Mouse (Mus musculus): Measurements from ENCODE around the gene Rasa2. TPM values are rescaled to one million over a fixed set of nuclear protein-coding genes. Genes with fewer than 3 reads are reported as not detected.
A peak's percentile ranks its signal among the peaks of the same experiment; 100 is the strongest.
"Not testable (repeated sequence)": the region's sequence is repeated elsewhere in the genome, so short reads cannot be mapped to it uniquely, and the experiment has no call there.

Rasa2 gene
- polyA plus RNA-seq, 1 experiment = 3.0 TPM

DNA sequence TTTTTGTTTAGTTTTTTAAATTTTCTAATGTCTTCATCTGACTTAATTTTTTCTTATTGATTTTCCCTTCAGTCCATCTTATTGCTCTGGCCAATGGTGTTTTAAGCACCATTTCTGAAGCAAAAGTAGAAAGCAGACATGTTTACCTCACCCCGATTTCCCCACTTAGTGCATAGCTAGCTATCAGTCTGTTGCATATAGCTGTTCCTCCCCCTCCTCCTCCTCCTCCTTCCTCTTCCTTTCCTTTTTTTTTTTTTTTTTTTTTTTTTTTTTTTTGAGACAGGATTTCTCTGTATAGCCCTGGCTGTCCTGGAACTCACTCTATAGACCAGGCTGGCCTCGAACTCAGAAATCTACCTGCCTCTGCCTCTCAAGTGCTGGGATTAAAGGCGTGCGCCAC lies 95.3 kb downstream of the Rasa2 start:
- WGBS = 90% methylated on average over 4 of the region's 4 CpGs
- not testable (repeated sequence) for DNase-seq (ENCODE audit: low read depth, low spot score)

DNA sequence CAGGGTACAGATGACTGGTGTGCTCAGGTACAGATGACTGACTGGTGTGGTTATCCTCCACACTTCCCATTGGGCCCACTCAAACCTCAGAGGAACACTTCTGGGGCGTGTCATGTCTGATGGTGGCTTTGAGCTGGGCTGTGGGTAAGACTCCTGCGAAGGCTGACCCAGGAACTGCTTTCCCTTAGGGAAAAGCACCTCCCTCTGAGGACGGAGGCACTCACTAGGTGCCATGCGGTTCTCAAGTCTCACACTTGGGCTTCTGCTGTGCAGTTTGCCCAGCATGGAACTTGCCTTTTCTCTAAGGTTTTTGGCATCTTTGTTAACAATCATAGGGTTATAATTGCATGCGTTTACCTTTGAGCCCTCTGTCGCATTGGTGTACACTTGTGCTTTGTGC lies 96.0 kb downstream of the Rasa2 start:
- DNase-seq (ENCODE audit: low read depth, low spot score) = no peak
- 75% methylated on average over 6 of the region's 6 CpGs for WGBS

DNA sequence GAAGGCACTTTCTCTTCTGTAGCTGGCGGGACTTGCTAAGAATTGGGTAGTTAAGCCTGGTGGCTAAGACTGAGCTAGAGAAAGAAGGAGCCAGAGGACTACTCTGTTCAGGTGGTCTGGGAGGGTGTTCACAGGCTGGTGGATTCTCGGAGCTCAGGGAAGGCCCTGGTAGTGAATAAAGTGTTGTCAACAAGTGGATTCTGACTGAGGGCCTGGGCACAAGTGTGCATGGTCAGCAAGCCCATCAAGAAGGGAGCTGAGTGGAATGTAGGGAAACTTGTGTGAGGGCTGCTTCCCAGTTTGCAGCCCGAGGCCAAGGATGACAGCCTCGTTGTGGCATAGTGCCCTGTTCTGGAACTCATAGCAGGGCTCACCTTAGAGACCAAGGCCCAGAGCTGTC lies 97.2 kb downstream of the Rasa2 start:
- 96% methylated on average over 4 of the region's 4 CpGs for WGBS
- no peak for DNase-seq (ENCODE audit: low read depth, low spot score)

DNA sequence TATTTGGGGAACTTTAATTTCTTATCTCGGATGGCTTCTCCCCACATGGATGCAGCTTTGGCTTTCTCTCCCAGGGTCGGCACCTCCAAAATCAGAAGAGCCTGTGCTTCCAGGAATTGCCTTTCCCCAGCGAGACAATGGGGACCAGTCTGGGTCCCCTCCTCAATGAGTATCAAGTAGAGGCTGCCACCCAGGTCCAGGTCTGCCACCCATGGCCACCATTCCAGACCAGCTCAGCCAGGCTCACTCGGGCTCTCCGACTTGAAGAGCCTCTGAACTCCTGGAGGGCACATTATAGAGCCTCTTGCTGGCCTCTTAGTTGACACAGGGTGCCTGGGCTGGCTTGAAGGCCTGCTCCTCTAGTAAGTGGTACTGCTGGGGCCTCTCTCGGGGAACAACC lies 97.9 kb downstream of the Rasa2 start:
- DNase-seq (ENCODE audit: low read depth, low spot score) = no peak
- 72% methylated on average over 6 of the region's 6 CpGs for WGBS

DNA sequence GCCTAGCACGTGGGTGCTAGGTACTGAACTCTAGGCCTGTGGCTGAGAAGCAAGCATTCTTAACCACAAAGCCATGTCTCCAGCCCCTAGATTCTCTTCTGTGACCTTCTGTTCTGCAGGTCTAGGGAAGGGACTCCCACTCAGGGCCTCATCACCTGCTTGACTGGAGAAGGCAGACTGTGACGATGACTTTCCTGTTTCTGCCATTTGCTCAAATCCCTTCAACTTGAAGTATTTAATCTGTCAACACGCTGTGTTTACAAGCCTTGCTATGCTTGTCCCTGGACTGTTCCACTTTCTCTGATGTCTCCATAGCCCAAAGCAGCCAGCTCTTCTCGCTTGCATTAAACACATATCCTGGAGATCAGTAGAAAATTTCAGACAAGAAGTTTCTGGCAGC lies 98.9 kb downstream of the Rasa2 start:
- DNase-seq (ENCODE audit: low read depth, low spot score) = no peak
- 62% methylated on average over 4 of the region's 4 CpGs for WGBS

DNA sequence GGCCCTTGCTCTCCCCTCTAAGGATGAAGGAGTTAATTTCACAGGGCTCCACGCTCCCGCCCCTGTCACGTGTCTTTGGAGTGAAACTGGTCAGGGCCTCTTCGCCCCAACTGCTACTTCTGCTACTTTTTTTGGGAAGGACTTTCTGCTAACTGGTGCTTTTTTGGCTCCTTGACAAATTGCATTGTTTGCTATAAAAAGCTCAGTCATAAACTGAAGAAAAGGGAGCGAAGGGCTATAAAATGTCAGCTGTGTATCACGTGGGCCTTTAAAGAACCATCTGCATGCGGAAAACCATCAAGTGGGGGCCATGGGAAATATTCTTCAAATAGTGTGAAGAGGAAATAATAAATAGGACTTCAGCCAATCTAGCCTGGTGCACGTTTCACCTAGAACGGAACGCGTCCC lies 100.7 kb downstream of the Rasa2 start:
- peak; percentile 70 for DNase-seq (ENCODE audit: low read depth, low spot score)

DNA sequence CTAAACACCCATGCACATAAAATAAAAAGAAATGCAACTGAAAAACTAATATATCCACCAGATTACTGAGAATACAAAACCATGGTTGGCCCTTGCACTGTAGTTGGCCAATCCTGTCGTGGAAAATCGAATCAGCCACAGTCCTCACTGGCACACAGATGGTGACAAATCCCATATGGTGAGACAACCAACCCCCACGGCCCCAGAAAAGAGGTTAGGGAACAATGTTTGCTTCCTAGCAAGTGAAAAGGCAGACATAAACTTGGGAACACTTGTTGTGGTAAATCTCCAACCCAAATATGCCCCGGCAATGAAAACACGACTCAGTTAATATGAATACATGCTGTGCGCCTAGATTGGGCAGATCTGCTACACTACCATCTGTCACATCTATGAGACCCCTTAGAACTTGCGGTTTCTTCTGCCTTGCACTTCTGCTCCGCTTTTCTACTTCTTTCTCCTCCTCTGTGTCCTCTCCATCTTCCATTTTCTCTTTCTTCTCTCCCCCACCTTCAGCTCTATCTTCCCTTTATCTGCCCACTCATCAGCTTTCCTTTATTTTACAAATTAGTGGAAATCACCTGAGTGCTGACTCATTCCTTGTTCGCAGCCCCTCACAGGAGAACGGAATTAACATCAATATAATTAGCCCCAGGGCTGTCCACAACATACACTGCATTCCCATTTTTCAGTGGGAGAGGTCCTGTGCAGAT lies 101.3 kb downstream of the Rasa2 start:
- no peak for DNase-seq (ENCODE audit: low read depth, low spot score)
- 59% methylated on average over 10 of the region's 10 CpGs for WGBS

More for the DNA sequence above, 100.7 kb downstream of the Rasa2 start:
- WGBS = 4% methylated on average over 11 of the region's 11 CpGs

DNA sequence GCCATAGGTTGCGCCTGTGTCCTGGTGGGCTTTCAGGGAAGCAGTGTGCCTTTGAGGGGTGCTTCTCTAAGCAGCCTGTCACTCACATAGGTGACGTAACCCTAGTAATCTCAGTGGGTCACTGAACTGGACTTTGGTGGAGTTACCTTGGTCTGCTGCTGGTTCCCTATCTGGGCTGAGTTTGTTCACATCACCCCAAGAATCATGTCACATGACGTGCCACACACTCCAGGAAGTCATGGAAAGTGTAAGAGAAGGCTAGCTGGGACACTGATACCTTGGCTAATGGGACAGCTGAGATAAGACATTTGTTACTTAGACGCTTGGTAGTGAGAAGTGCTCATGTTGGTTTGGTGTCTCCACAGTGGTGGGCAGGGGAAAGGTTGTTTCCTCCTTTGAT lies 105.4 kb downstream of the Rasa2 start:
- no peak for DNase-seq (ENCODE audit: low read depth, low spot score)
- 91% methylated on average over 4 of the region's 4 CpGs for WGBS

DNA sequence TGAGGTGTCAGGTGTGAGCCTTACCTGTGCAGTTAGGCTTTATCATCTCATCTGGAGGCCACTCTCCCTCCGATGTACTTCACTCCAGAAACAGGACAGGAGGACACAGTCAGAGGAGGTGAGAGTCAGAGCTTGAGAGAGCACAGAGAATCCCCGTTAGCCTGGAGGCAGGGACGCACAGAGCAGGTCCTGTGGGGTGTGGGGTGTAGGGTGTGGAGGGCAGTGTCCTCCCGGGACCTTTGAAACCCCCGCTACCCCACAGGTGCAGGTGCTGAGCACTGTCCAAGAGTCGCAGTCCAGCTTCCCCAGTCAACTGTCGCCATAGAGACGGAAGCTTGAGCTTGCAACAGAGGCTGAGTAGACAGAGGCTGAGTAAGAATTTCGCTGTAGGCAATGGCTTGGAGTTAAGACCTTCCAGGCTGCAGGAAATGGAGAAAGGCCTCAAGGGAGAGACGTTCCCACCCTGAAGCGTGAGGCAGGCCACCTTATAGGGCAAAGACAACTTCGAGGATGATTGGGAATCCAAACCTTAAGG lies 106.4 kb downstream of the Rasa2 start, which contains the start of gene Gm28729:
Gene Gm28729, minus strand, starts transcription at position 293 of the 535 bp plus-strand sequence.
- 33% methylated on average over 12 of the region's 12 CpGs for WGBS
- DNase-seq (ENCODE audit: low read depth, low spot score) = no peak

DNA sequence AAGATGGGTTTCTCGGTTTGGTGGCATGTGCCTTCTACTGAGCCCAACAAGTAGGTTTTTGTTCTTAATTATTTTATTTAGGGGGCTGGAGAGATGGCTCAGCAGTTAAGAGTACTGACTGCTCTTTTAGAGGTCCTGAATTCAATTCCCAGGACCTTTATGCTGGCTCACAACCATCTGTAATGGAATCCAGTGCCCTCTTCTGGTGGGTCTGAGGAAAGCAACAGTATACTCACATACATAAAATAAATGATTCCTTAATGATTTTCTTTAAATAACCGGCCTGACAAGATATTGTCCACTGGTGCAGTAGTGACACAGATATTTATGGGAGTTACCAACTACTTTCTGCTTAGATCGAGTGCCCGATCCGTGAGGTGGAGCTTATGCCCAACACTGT lies 108.3 kb downstream of the Rasa2 start:
- 89% methylated on average over 5 of the region's 5 CpGs for WGBS
- no peak for DNase-seq (ENCODE audit: low read depth, low spot score)

DNA sequence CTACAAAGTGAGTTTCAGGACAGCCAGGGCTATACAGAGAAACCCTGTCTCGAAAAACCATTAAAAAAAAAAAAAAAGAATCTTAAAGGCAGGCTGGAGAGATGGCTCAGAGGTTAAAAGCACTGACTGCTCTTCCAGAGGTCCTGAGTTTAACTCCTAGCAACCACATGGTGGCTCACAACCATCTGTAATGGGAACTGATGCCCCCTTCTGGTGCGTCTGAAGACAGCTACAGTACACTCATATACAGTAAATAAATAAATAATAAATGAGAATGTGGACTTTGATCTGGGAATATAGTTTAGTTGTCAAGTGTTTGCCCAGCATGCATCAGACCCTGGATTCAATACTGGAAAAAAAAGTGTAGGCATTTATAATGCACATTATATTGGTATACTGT lies 109.8 kb downstream of the Rasa2 start:
- DNase-seq (ENCODE audit: low read depth, low spot score) = not testable (repeated sequence)
- 67% methylated on average over 2 of the region's 2 CpGs for WGBS

DNA sequence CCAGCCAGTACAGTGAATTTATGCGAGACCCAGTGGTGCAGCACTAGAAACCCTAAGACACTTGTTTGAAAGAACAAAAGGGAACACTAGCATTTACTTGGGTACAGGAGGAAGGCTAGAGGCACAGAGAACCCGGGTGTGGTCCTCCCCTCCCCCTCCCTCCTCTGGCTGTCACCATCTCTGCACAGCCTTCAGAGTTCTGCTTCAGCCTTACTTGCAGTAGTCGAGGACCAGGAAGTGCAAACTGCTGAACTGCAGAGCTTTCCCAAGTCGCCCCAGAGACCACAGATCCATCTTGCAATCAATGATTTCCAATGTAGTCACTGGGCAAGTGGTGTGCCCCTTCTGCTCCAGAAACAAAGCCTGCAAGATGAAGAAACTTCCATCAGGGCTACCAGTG lies 114.0 kb downstream of the Rasa2 start:
- DNase-seq (ENCODE audit: low read depth, low spot score) = no peak
- WGBS = 26% methylated on average over 4 of the region's 4 CpGs

DNA sequence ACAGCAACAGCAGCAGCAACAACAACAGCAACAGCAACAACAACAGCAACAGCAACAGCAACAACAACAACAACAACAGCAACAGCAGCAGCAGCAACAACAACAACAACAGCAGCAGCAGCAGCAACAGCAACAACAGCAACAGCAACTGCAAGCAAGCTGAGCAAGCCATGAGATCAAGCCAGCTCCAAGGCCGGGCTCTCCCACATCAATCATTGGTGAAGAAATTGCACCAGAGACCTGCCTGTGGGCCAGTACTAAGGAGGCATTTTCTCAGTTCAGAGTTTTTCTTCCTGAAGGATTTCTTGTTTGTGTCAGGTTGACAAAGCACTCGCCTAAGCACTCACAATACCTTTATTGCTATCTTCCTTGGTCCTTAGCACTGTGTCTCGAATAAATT lies 114.6 kb downstream of the Rasa2 start:
- WGBS = 58% methylated on average over 3 of the region's 3 CpGs

DNA sequence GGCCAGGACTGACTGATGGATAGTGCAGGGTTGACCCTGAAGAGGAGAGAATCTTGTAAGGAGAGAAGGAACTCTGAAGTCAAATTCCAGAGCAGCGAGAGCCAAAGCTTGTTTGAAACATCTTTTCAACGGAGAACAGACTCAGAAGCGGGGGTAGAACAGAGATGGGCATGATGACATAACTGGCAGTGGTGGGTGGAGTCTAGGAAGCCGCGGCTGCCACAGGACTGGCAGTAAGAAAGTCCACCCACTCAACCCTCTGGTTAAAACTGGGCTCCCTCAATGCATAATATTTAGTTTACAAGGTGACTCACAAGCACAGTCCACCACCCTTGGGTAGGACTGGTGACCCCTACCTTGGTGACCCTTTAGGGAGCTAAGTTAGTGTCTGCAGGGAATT lies 115.7 kb downstream of the Rasa2 start:
- WGBS = 68% methylated on average over 5 of the region's 5 CpGs
- DNase-seq (ENCODE audit: low read depth, low spot score) = no peak

More for the DNA sequence above, 114.6 kb downstream of the Rasa2 start:
- DNase-seq (ENCODE audit: low read depth, low spot score) = no peak

DNA sequence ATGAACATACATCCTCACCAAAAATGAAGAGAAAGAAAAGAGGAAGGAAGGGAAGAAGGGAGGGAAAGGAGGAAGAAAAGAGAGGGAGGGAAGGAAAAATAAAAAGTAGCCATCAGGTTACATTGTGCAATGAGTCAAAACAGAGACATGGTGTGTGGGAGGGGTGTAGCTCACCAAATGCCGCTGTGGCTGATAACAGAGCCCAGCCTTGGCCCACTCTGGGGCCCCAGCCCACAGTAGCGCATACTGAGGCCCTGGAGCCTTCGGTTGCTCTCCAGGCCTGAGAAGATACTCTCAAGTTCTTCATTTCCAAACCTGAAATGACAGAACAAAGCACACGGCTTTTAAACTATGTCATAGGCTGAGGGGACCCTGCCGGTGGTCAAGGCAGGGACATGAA lies 117.1 kb downstream of the Rasa2 start:
- no peak for DNase-seq (ENCODE audit: low read depth, low spot score)
- 83% methylated on average over 5 of the region's 5 CpGs for WGBS

DNA sequence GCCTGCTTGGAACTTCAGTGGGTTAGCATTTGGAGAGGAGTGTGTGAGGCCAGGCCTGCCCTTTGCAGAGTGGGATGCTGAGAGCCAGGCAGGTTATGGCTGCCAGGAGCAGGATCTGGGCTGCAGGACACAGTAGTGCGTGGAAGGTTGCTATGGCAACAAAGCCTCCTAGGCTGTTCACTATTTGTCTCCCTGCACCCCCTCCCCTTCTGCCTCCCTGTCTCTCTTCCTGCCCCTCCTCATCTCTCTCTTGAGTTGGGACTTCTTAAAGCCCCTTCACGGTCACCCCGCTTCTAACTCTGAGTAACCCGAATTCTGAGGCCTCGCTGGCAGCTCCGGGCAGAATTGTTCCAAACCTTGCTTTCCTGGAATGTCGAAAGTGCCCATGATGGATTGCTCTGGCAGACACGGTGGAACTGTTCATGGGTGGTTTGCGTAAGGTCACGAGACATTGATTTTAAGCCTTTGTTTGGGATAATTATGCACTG lies 125.4 kb downstream of the Rasa2 start:
- no peak for DNase-seq (ENCODE audit: low read depth, low spot score)
- whole genome bisulfite sequencing = 42% methylated on average over 10 of the region's 10 CpGs

DNA sequence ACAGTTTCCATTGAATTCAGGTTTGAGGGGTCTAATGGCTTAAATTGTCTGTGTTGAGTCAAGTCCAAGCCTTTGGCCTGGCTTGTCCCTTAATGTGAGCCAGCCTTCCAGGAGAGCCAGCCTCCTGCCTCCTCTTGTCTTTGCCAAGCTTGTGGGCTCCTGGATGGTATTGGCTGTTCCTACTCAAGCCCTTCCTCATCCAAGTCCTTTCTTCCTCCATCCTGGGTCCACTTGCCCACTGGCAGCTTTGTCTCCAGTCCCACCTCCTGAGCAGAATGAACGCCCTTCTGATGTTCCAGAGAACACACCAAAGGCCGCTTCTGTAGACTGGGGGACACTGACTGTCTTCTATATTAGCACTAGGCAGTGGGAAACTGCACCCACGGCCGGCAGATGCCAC lies 126.3 kb downstream of the Rasa2 start:
- WGBS = 88% methylated on average over 4 of the region's 4 CpGs
- DNase-seq (ENCODE audit: low read depth, low spot score) = no peak

DNA sequence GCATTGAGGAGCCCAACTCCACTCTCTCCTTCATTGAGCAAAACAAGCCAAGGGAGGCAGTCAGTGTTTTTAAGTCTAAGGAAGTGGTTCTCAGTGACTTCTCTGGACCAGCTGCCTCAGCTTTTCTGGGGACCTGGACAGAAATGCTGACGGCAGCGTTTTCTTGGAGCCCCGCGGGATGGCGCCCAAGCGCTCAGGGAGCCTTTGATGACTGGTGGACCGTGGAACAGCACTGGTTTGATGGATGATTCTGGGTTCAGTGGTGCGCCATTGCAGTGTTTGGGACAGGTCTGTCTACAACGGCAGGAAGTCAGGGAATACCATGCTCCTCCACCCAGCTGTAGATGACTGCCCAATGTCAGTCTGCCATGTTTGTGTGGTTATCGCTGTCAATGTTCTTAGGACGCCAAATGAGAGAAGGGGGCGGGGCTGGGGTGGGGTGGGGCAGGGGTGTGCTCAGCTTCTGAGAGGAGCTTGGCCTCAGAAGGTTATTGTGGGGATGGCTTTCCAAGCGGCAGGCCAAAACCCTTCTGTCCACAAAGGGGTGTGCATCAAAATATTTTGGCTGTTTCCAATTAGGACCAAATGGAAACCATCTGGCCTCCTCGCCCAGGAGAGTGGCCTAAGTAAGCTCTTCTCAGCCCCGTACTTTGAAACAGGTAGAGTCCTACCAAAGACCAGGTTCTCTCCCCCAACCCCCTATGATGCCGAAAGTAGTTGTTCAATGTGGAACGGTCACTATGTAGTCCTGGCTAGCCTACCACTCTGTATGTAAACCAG lies 127.1 kb downstream of the Rasa2 start:
- WGBS = 86% methylated on average over 17 of the region's 17 CpGs
- no peak for DNase-seq (ENCODE audit: low read depth, low spot score)

DNA sequence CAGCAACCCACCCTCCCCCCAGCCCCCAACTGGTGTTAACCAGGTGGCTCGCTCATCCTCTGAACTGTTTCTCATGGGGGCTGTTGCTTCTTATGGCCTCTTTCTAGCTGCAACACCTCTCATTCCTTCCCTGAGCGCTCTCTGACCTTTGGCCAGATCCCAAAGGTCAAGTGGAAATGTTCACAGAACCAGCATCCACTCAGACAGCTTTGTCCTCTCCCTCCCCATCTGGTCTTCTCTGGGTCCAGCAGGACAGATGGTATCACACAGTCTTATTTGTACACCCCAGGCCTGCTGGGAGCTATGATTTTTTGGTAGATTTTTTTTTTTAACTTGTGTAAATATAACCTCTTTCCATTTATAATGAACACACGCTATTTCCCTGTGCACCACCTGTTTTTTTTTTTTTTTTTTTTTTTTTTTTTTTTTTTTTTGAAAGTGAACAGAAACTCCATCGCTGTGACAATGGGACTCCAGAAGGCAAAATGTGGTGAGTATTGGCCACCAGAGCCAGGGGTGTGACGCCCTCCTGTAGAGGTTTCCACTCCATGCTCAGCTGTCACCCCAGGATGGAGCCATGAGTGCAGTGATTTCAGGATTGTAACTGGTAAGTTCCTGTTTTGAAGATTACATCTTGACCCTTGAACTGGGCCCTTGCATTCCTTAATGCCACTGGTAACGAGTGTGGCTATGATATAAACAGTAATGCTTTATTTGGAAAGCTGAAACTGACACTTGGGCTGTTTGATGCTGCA lies 128.4 kb downstream of the Rasa2 start:
- 60% methylated on average over 6 of the region's 6 CpGs for WGBS
- DNase-seq (ENCODE audit: low read depth, low spot score) = no peak

DNA sequence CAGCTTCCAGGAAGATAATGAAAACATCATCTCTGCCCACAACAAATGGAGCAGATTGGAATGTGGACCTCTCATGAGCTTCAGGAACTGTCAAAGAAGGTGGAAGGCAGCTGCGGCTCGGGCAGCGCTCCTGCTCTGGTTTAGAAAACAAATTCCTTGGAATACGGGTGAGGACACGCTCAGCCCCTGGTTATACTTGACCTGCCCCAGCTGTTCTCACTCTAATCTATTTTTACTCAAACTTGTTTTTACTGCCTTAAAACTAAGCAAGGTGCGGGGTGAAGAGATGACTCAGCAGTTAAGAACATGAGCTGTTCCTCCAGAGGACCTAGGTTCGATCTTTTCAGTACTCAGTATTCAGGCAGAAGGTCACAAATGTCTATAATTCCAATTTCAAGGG lies 130.2 kb downstream of the Rasa2 start:
- no peak for DNase-seq (ENCODE audit: low read depth, low spot score)
- WGBS = 51% methylated on average over 7 of the region's 7 CpGs
